Mouse (Mus musculus) liver, postnatal 0 days (tissue): Measurements from ENCODE around the gene Dppa3.

Experiments used
- CTCF ChIP-seq: sonication (generic); IDR thresholded peaks from 2 replicates; pipeline ENCODE4 v1.5.1; 2016; ENCODE audit warnings: antibody characterized with exemption, low read depth
- EP300 ChIP-seq: IDR thresholded peaks from 2 replicates; pipeline ENCODE4 v1.6.1; 2016; ENCODE audit warnings: antibody characterized with exemption, low read depth, mild to moderate bottlenecking

GRCm38 (mm10) chr6:122577030-122577429 is 49.2 kb upstream of the Dppa3 start:
- no peak for TF ChIP-seq CTCF
- no peak for TF ChIP-seq EP300
